Mouse (Mus musculus): ENCODE results near the gene Ncor1. TPM values are rescaled to one million over a fixed set of nuclear protein-coding genes. Genes with fewer than 3 reads are reported as not detected.

The Ncor1 gene
- polyA plus RNA-seq, 1 experiment from 2014 or later = 82.2 TPM

DNA sequence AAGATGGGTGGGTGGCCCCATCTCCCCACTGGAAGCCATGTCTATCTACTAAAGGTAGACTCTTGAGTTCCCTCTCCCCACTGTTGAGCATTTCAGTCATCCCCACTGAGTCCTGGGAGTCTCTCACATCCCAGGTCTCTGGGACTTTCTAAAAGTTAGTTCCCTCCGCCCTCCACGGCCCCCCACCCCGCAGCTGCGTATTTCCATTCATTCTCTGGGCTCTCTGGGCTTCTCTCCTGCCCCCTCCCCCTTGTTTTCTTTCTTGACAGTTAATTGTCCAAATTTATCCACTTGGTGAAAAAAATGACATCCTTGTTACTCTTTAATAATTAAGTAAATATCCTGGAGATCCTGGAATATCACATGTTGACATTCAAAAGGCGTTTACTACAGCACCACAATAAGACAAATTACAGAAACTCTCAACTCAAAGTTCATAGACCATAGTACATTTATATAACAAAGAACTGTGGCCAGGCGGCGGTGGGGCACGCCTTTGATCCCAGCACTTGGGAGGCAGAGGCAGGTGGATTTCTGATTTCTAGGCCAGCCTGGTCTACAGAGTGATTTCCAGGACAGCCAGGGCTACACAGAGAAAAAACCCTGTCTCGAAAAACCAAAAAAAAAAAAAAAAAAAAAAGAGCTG, 17.5 kb downstream of the Ncor1 start:
- Histone ChIP-seq H3K4me3 (ENCODE audit: low read depth, low read length) (no peak overlapping the region), H3K9ac (ENCODE audit: low read length) (no peak overlapping the region), H3K27me3 (ENCODE audit: control insufficient read depth, insufficient read depth, low read length) (no peaks in the 10 kb centered on the region), H3K4me2 (replicated peaks; ENCODE audit: low read depth) (no peak overlapping the region), H3K4me1 (replicated peaks; ENCODE audit: control insufficient read depth, insufficient read depth) (no peaks in the 10 kb centered on the region), H3K9me3 (ENCODE audit: control insufficient read depth, low read length) (no peaks in the 10 kb centered on the region), H3K36me3 (ENCODE audit: control insufficient read depth, insufficient read depth, low read length) (no peaks in the 10 kb centered on the region), H3K27ac (replicated peaks) (no peak overlapping the region)
- no peak for TF ChIP-seq EP300 (optimal IDR thresholded peaks at IDR 0.05)
- TF ChIP-seq CTCF (IDR thresholded peaks at IDR 0.05; ENCODE audit: low read depth) = no peak
- DNase-seq (ENCODE audit: low spot score) (no peak), ATAC-seq (ENCODE audit: low FRiP score, low TSS enrichment) (no peak)
- 92% methylated on average over 9 of the region's 9 CpGs for WGBS

DNA sequence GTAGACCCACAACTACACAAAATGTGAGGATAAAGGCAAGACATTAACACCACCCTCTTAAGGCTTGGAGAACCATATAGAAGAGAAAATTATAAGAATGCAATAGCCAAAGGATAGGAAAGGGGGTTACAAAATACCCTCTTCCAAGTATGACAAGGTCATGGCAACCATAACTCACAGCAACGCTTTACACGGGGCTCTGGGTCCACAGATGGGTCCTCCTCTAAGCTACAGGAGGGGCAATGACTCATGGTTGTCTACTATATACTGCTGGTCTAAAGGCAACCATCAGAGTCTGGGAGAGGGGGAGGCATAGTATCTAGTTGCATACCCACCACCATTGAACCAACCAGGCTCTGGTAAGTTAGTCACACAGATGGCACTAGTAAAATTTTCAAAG, 26.1 kb downstream of the Ncor1 start:
- Histone ChIP-seq H3K9me3 (ENCODE audit: control insufficient read depth, low read length) (no peaks in the 10 kb centered on the region), H3K4me2 (replicated peaks; ENCODE audit: low read depth) (no peak overlapping the region), H3K27me3 (ENCODE audit: control insufficient read depth, insufficient read depth, low read length) (no peaks in the 10 kb centered on the region), H3K4me3 (ENCODE audit: low read depth, low read length) (no peak overlapping the region), H3K9ac (ENCODE audit: low read length) (no peak overlapping the region), H3K27ac (replicated peaks) (no peak overlapping the region), H3K4me1 (replicated peaks; ENCODE audit: control insufficient read depth, insufficient read depth) (no peaks in the 10 kb centered on the region), H3K36me3 (ENCODE audit: control insufficient read depth, insufficient read depth, low read length) (peaks cover 5% of the 10 kb centered on the region; the same call in 1 of the 2 replicates)
- WGBS = 88% methylated on average over 2 of the region's 2 CpGs
- DNase-seq (ENCODE audit: low spot score) (no peak), ATAC-seq (ENCODE audit: low FRiP score, low TSS enrichment) (no peak)
- TF ChIP-seq CTCF (IDR thresholded peaks at IDR 0.05; ENCODE audit: low read depth) = no peak
- TF ChIP-seq EP300 (optimal IDR thresholded peaks at IDR 0.05) = no peak

DNA sequence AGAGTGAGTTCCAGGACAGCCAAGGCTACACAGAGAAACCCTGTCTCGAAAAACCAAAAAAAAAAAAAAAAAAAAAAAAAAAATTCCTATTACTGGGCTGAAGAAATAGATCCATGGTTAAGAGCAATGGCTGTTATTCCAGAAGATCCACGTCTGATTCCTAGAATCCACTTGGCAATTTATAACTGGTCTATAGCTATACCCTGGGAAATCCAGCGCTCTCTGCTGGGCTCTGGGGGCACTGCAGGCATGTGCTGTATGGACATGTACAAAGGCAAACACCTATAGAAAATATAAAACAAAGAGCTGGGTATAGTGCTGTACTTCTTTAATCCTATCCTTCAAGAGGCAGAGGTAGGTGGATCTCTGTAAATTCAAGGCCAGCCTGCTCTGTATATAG, 31.2 kb downstream of the Ncor1 start:
- Histone ChIP-seq H3K9ac (ENCODE audit: low read length) (no peak overlapping the region), H3K27ac (replicated peaks) (no peak overlapping the region), H3K4me1 (replicated peaks; ENCODE audit: control insufficient read depth, insufficient read depth) (no peaks in the 10 kb centered on the region), H3K27me3 (ENCODE audit: control insufficient read depth, insufficient read depth, low read length) (no peaks in the 10 kb centered on the region), H3K9me3 (ENCODE audit: control insufficient read depth, low read length) (no peaks in the 10 kb centered on the region), H3K4me3 (ENCODE audit: low read depth, low read length) (no peak overlapping the region), H3K36me3 (ENCODE audit: control insufficient read depth, insufficient read depth, low read length) (peaks cover 8% of the 10 kb centered on the region; the same call in 1 of the 2 replicates), H3K4me2 (replicated peaks; ENCODE audit: low read depth) (no peak overlapping the region)
- TF ChIP-seq CTCF (IDR thresholded peaks at IDR 0.05; ENCODE audit: low read depth) (peak; percentile 42), EP300 (optimal IDR thresholded peaks at IDR 0.05) (no peak)
- no peak for ATAC-seq (ENCODE audit: low FRiP score, low TSS enrichment)
- 81% methylated on average over 2 of the region's 3 CpGs for WGBS
- DNase-seq (ENCODE audit: low spot score) = peak; percentile 30

DNA sequence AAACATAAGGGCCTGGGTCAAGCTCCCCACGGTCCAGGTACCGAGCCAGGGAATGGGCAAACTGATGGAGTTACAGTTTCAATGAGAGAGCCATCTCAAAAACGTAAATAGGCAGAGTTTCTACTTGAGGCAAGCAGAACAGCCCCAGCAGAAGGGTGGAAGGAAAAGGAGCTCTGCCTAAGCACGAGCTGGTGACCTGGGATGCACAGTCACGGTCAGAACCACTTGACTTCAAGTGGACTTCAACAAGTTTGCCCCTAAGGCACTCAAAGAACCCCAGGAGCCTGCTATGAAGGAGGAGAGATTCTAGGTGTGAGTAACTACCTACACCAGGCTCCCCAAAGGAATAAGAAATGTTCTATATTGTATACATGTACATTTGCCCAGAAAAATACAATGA, 32.1 kb downstream of the Ncor1 start:
- no peaks in the 10 kb centered on the region for H3K9me3 ChIP-seq (ENCODE audit: control insufficient read depth, low read length)
- ATAC-seq (ENCODE audit: low FRiP score, low TSS enrichment) (no peak), DNase-seq (ENCODE audit: low spot score) (no peak)
- no peak overlapping the region for H3K9ac ChIP-seq (ENCODE audit: low read length)
- no peaks in the 10 kb centered on the region for H3K27me3 ChIP-seq (ENCODE audit: control insufficient read depth, insufficient read depth, low read length)
- no peak overlapping the region for H3K4me3 ChIP-seq (ENCODE audit: low read depth, low read length)
- TF ChIP-seq EP300 (optimal IDR thresholded peaks at IDR 0.05) (no peak), CTCF (IDR thresholded peaks at IDR 0.05; ENCODE audit: low read depth) (no peak)
- no peak overlapping the region for H3K4me2 ChIP-seq (replicated peaks; ENCODE audit: low read depth)
- no peaks in the 10 kb centered on the region for H3K4me1 ChIP-seq (replicated peaks; ENCODE audit: control insufficient read depth, insufficient read depth)
- peaks cover 8% of the 10 kb centered on the region; the same call in 1 of the 2 replicates for H3K36me3 ChIP-seq (ENCODE audit: control insufficient read depth, insufficient read depth, low read length)
- 81% methylated on average over 5 of the region's 5 CpGs for WGBS
- H3K27ac ChIP-seq (replicated peaks) = no peak overlapping the region

DNA sequence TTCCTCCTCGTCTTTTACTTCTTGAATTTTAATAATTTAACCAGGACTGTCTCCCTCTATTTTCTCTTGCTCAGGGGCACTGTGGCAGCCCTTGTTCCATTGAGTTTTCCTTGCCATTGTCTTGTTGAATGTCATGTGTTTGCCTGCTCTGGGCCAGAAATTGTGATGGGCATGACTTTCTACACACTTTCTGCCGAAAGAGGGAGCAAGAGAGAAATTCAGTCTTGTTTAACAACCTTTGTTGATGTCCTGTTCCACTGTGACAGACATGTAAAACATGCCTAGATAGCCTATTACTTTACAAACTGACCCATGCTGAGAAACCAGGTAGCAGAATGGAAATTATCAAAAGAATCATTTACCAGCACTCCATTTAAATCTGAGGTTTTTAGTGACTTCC, 33.8 kb downstream of the Ncor1 start:
- H3K27me3 ChIP-seq (ENCODE audit: control insufficient read depth, insufficient read depth, low read length) = no peaks in the 10 kb centered on the region
- no peaks in the 10 kb centered on the region for H3K9me3 ChIP-seq (ENCODE audit: control insufficient read depth, low read length)
- TF ChIP-seq EP300 (optimal IDR thresholded peaks at IDR 0.05) = no peak
- peak; percentile 58 for TF ChIP-seq CTCF (IDR thresholded peaks at IDR 0.05; ENCODE audit: low read depth)
- H3K4me1 ChIP-seq (replicated peaks; ENCODE audit: control insufficient read depth, insufficient read depth) = no peaks in the 10 kb centered on the region
- H3K4me3 ChIP-seq (ENCODE audit: low read depth, low read length) = no peak overlapping the region
- DNase-seq (ENCODE audit: low spot score) (no peak), ATAC-seq (ENCODE audit: low FRiP score, low TSS enrichment) (no peak)
- no peak overlapping the region for H3K4me2 ChIP-seq (replicated peaks; ENCODE audit: low read depth)
- 64% methylated on average over 2 of the region's 2 CpGs for WGBS
- H3K9ac ChIP-seq (ENCODE audit: low read length) = no peak overlapping the region
- no peak overlapping the region for H3K27ac ChIP-seq (replicated peaks)
- H3K36me3 ChIP-seq (ENCODE audit: control insufficient read depth, insufficient read depth, low read length) = peaks cover 6% of the 10 kb centered on the region; the same call in 1 of the 2 replicates

DNA sequence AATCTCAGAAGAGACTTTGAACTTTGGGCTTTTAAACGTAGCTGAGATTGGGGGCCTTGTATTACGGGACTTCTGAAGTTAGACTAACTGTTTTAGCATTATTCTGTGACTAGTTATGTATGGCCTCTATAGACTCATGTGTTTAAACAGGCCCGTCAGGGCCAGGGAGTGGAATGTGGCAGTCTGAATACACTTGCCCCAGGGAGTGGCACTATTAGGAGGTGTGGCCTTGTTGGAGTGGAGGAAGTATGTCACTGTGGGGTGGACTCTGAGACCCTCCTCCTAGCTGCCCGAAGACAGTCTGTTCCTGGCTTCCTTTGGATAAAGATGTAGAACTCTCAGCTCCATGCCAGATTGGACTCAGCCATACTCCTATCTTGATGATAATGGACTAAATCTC, 43.3 kb downstream of the Ncor1 start:
- H3K4me2 ChIP-seq (replicated peaks; ENCODE audit: low read depth) = no peak overlapping the region
- H3K27me3 ChIP-seq (ENCODE audit: control insufficient read depth, insufficient read depth, low read length) = no peaks in the 10 kb centered on the region
- no peak overlapping the region for H3K27ac ChIP-seq (replicated peaks)
- 0 out of 2 replicates have a peak, but pooled peaks cover 2% of the 10 kb centered on the region for H3K36me3 ChIP-seq (ENCODE audit: control insufficient read depth, insufficient read depth, low read length)
- no peaks in the 10 kb centered on the region for H3K4me1 ChIP-seq (replicated peaks; ENCODE audit: control insufficient read depth, insufficient read depth)
- H3K9me3 ChIP-seq (ENCODE audit: control insufficient read depth, low read length) = no peaks in the 10 kb centered on the region
- ATAC-seq (ENCODE audit: low FRiP score, low TSS enrichment) (no peak), DNase-seq (ENCODE audit: low spot score) (no peak)
- no peak overlapping the region for H3K9ac ChIP-seq (ENCODE audit: low read length)
- 79% methylated on average over 4 of the region's 4 CpGs for WGBS
- no peak overlapping the region for H3K4me3 ChIP-seq (ENCODE audit: low read depth, low read length)
- TF ChIP-seq CTCF (IDR thresholded peaks at IDR 0.05; ENCODE audit: low read depth) = no peak
- no peak for TF ChIP-seq EP300 (optimal IDR thresholded peaks at IDR 0.05)
